Comparison of ENCODE assay signal across 9 mouse cellular contexts in genomic region chr8:108710607-108711489, GRCm38 (mm10).
DNase-seq lines count a peak whose midpoint lies in the region; ATAC-seq lines count a peak whose summit lies in the region.
"Had no signal": no experiment of that assay in that cellular context is flagged by ENCODE, and none has a peak within 500 bp of the region (broad histone marks: within the 10 kb centered on the region; RNA-seq: fewer than 3 reads in every experiment).

No protein-coding gene starts in this region.

- 9% methylated on average over 8 of the region's 8 CpGs for WGBS in kidney, embryonic 16.5 days
- 3% methylated on average over 8 of the region's 8 CpGs for WGBS in forebrain, embryonic 11.5 days
- WGBS in hindbrain, embryonic 14.5 days = 9% methylated on average over 8 of the region's 8 CpGs
- WGBS in neural tube, embryonic 12.5 days = 5% methylated on average over 8 of the region's 8 CpGs

- no peaks in the 10 kb centered on the region for H3K36me3 ChIP-seq in kidney, embryonic 16.5 days (ENCODE audit: insufficient read depth, low read length)
- H3K36me3 ChIP-seq in forebrain, embryonic 11.5 days (ENCODE audit: control insufficient read depth, insufficient read depth, low read length) = no peaks in the 10 kb centered on the region
- H3K36me3 ChIP-seq in hindbrain, embryonic 14.5 days (replicated peaks; ENCODE audit: control insufficient read depth, insufficient read depth) = no peaks in the 10 kb centered on the region
- H3K36me3 ChIP-seq in neural tube, embryonic 12.5 days = no peaks in the 10 kb centered on the region

- H3K27me3 ChIP-seq in kidney, embryonic 16.5 days (ENCODE audit: insufficient read depth, low read length) = no peaks in the 10 kb centered on the region
- H3K27me3 ChIP-seq in forebrain, embryonic 11.5 days (ENCODE audit: control insufficient read depth, insufficient read depth, low read length) = 0 out of 2 replicates have a peak, but pooled peaks cover 2% of the 10 kb centered on the region
- H3K27me3 ChIP-seq in hindbrain, embryonic 14.5 days (ENCODE audit: control insufficient read depth, insufficient read depth, low read length) = peaks cover 7% of the 10 kb centered on the region; the same call in 1 of the 2 replicates
- no peaks in the 10 kb centered on the region for H3K27me3 ChIP-seq in neural tube, embryonic 12.5 days (replicated peaks)

- no peak overlapping the region for H3K27ac ChIP-seq in kidney, embryonic 16.5 days (ENCODE audit: low read length)
- H3K27ac ChIP-seq in forebrain, embryonic 11.5 days (ENCODE audit: low read depth, low read length) = peak overlapping the region; percentile 43; the same call in 1 of the 2 replicates
- H3K27ac ChIP-seq in hindbrain, embryonic 14.5 days = peak overlapping the region; percentile 100
- H3K27ac ChIP-seq in neural tube, embryonic 12.5 days = peak overlapping the region; percentile 54

- H3K4me3 ChIP-seq in kidney, embryonic 16.5 days (ENCODE audit: low read length) = no peak overlapping the region
- H3K4me3 ChIP-seq in forebrain, embryonic 11.5 days (ENCODE audit: low read depth, low read length) = no peak overlapping the region
- H3K4me3 ChIP-seq in hindbrain, embryonic 14.5 days (replicated peaks; ENCODE audit: low read length) = 0 out of 2 replicates have a peak overlapping the region, but pooled peaks have one; percentile 2
- H3K4me3 ChIP-seq in neural tube, embryonic 12.5 days = no peak overlapping the region

- peaks cover 88% of the 10 kb centered on the region for H3K4me1 ChIP-seq in kidney, embryonic 16.5 days (ENCODE audit: insufficient read depth, low read length)
- H3K4me1 ChIP-seq in forebrain, embryonic 11.5 days (replicated peaks; ENCODE audit: control insufficient read depth, insufficient read depth, low read length) = peaks cover 65% of the 10 kb centered on the region
- peaks cover 67% of the 10 kb centered on the region for H3K4me1 ChIP-seq in hindbrain, embryonic 14.5 days (replicated peaks; ENCODE audit: control insufficient read depth, insufficient read depth, low read length)
- H3K4me1 ChIP-seq in neural tube, embryonic 12.5 days = peaks cover 91% of the 10 kb centered on the region

- no peaks in the 10 kb centered on the region for H3K9me3 ChIP-seq in kidney, embryonic 16.5 days (ENCODE audit: low read length)
- H3K9me3 ChIP-seq in forebrain, embryonic 11.5 days (ENCODE audit: control insufficient read depth, low read length) = no peaks in the 10 kb centered on the region
- no peaks in the 10 kb centered on the region for H3K9me3 ChIP-seq in hindbrain, embryonic 14.5 days (ENCODE audit: control insufficient read depth, low read length)
- no peaks in the 10 kb centered on the region for H3K9me3 ChIP-seq in neural tube, embryonic 12.5 days

- H3K4me2 ChIP-seq in kidney, embryonic 16.5 days (replicated peaks; ENCODE audit: low read depth, low read length) = no peak overlapping the region
- H3K4me2 ChIP-seq in forebrain, embryonic 11.5 days (ENCODE audit: low read depth, low read length, severe bottlenecking) = peak overlapping the region; percentile 21; the same call in 1 of the 2 replicates
- peak overlapping the region; percentile 92 for H3K4me2 ChIP-seq in hindbrain, embryonic 14.5 days (replicated peaks)
- H3K4me2 ChIP-seq in neural tube, embryonic 12.5 days (replicated peaks) = peak overlapping the region; percentile 98

- peak; percentile 52 for DNase-seq in kidney, postnatal 14 days
- DNase-seq in forebrain, embryonic 11.5 days (ENCODE audit: low spot score) = no peak
- no peak for DNase-seq in hindbrain, embryonic 14.5 days (ENCODE audit: low spot score)
- no peak for DNase-seq in cerebellum, adult 11-12 months
- DNase-seq in right cerebral cortex, adult 2 months (ENCODE audit: low spot score in 2 of 2) = no peak
- no peak for DNase-seq in left cerebral cortex, adult 18-20 months (ENCODE audit: low spot score in 2 of 2)
- DNase-seq: cerebellum, adult 8-10 months had no signal

- no peak overlapping the region for H3K9ac ChIP-seq in kidney, embryonic 16.5 days (replicated peaks; ENCODE audit: low read length)
- peak overlapping the region; percentile 32; the same call in 1 of the 2 replicates for H3K9ac ChIP-seq in forebrain, embryonic 11.5 days (ENCODE audit: low read length)
- H3K9ac ChIP-seq in hindbrain, embryonic 14.5 days = peak overlapping the region; percentile 98
- peak overlapping the region; percentile 93 for H3K9ac ChIP-seq in neural tube, embryonic 12.5 days

- no peak for ATAC-seq in kidney, embryonic 16.5 days (ENCODE audit: low FRiP score, low TSS enrichment)
- ATAC-seq in forebrain, embryonic 11.5 days (replicated peaks; ENCODE audit: low FRiP score) = no peak
- no peak for ATAC-seq in hindbrain, embryonic 14.5 days (ENCODE audit: low FRiP score)
- ATAC-seq in neural tube, embryonic 12.5 days (ENCODE audit: low FRiP score, low read depth) = no peak
